Mouse (Mus musculus): ENCODE data around the gene Btg1. TPM values are rescaled to one million over a fixed set of nuclear protein-coding genes. Genes with fewer than 3 reads are reported as not detected.

Gene Btg1
- polyA plus RNA-seq, 1 experiment from 2014 or later = 75.6 TPM

DNA sequence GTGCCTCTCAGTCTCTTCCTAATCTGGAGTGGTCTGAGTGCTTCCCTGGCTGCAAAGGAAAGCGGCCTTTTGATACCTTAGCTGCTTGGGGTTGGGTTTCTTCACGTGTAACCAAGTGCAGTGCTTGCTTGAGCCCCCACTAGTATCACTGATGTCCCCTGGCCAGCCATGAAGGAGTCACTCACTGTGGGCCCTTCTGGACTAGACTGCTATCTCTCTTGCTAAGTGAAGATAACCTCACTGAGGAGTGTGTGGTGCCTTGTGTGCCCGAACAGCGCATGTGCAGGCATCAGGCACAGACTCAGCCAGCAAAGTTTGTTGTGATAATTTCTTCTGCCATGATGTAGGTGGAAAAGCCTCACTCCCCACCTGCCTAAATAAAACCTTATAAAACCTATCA lies 8.9 kb downstream of the Btg1 start:
- no peak for ATAC-seq (ENCODE audit: insufficient number of reproducible peaks, low FRiP score, low TSS enrichment, low read depth)
- Histone ChIP-seq H3K4me2 (no peak overlapping the region), H3K4me3 (no peak overlapping the region), H3K9ac (no peak overlapping the region), H3K9me3 (no peaks in the 10 kb centered on the region), H3K27me3 (no peaks in the 10 kb centered on the region), H3K36me3 (peaks cover 25% of the 10 kb centered on the region), H3K4me1 (peaks cover 25% of the 10 kb centered on the region), H3K27ac (no peak overlapping the region)
- 83% methylated on average over 4 of the region's 4 CpGs for WGBS

DNA sequence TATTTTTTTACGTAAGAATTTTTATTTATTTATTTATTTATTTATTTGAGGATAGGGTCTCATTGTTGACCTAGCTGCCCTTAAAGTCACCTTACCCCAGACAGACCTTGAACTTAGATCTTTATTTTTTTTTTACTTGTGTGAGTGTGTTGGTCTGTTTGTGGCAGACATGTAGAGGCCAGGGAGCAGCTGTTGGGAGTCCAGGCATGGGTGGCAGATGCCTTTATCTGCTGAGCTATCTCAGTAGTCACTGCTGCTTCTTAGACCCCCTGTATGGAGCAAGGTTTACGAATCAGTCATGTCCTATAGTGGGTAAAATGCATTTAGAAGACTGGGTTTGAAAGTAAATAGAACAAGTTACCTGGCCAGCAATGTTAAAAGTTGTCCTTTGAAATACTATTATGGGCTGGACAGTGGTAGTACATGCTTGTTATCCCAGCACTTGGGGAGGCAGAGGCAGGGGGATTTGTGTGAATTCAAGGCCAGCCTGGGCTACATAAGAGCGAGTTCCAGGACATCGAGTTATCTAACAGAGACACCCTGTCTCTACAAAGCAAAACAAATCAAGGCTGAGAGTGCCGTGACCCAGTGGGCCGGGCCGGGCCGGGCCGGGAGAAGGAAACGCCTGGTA lies 9.4 kb downstream of the Btg1 start:
- no peaks in the 10 kb centered on the region for H3K27me3 ChIP-seq
- H3K27ac ChIP-seq = no peak overlapping the region
- no peak overlapping the region for H3K4me3 ChIP-seq
- no peaks in the 10 kb centered on the region for H3K9me3 ChIP-seq
- 90% methylated on average over 10 of the region's 10 CpGs for WGBS
- no peak for ATAC-seq (ENCODE audit: insufficient number of reproducible peaks, low FRiP score, low TSS enrichment, low read depth)
- H3K4me2 ChIP-seq = no peak overlapping the region
- H3K4me1 ChIP-seq = peaks cover 22% of the 10 kb centered on the region
- no peak overlapping the region for H3K9ac ChIP-seq
- peaks cover 25% of the 10 kb centered on the region for H3K36me3 ChIP-seq

DNA sequence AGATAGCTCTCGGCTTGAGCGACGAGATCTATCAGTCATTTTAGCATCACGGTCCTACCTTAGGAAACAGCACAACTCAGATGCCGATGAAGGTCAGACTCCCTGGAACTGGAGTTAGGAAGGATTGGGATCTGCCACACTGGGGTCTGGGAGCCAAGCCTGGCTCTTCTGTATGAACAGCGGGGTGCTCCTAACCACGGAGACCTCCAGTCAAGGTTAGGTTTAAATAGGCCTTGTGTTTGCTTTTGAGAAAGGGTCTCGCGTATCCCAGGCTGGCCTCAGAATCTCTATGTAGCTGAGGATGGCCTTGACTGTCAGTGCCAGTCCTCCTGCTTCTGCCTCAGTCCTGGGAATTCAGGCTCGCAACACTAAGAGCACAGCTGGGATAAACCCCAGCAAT lies 10.5 kb downstream of the Btg1 start:
- no peak overlapping the region for H3K4me3 ChIP-seq
- peaks cover 12% of the 10 kb centered on the region for H3K4me1 ChIP-seq
- peaks cover 20% of the 10 kb centered on the region for H3K36me3 ChIP-seq
- no peak overlapping the region for H3K9ac ChIP-seq
- WGBS = 91% methylated on average over 10 of the region's 10 CpGs
- no peak overlapping the region for H3K4me2 ChIP-seq
- H3K9me3 ChIP-seq = no peaks in the 10 kb centered on the region
- no peaks in the 10 kb centered on the region for H3K27me3 ChIP-seq
- ATAC-seq (ENCODE audit: insufficient number of reproducible peaks, low FRiP score, low TSS enrichment, low read depth) = no peak
- no peak overlapping the region for H3K27ac ChIP-seq

DNA sequence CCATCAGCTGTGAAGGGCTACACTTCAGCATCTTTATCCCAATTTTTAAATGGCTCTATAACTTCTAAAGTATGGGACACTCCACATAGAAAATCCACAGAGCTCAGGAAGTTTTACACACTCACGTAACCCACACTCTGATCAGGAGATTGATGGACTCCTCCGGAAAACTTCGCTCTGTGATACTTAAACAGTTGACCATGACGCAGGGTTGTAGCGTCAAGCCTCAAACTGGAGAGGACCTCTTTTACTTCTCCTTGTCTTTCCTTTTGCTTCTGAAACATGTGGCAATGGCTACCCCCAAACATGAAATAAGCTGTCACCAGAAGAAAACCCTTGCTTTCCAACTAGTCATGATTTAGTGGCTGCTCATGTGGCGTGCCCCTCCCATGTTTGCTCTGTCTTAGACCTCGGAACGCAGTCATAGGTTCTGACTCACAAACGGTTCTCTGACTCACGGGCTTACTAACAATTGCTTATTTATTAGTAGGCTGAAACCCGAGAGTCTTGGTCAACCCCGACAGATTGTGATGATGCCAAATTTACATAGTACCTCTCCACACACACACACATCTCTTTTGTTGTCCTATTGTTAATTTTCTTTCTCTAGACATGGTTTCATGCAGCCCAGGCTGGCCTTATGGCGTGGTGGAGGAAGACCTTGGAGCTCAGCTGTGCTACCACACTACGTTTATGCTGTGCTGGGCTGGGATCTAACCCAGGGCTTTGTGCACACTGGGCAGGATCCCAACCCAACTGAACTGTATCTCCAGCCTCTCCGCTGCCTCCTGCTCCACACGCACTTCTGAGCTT lies 11.5 kb downstream of the Btg1 start:
- H3K4me2 ChIP-seq = no peak overlapping the region
- ATAC-seq (ENCODE audit: insufficient number of reproducible peaks, low FRiP score, low TSS enrichment, low read depth) = no peak
- H3K4me3 ChIP-seq = no peak overlapping the region
- no peaks in the 10 kb centered on the region for H3K27me3 ChIP-seq
- no peak overlapping the region for H3K27ac ChIP-seq
- 81% methylated on average over 16 of the region's 16 CpGs for WGBS
- no peaks in the 10 kb centered on the region for H3K9me3 ChIP-seq
- peaks cover 8% of the 10 kb centered on the region for H3K4me1 ChIP-seq
- peaks cover 18% of the 10 kb centered on the region for H3K36me3 ChIP-seq
- no peak overlapping the region for H3K9ac ChIP-seq

DNA sequence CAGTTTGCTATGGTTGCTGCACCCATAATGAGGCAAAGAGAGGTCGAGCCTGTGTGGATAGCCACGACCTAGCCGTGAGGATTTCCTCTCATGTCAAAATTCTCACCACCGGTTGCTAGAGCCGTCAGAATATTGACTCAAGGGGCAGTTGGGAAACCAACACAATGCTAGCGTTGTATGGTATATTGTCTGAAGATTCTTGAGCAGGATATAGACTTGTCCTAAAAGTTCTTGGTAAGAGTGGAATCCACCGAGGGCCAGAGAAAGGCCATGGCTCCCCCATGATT lies 12.1 kb downstream of the Btg1 start:
- Histone ChIP-seq H3K36me3 (peaks cover 12% of the 10 kb centered on the region), H3K4me3 (no peak overlapping the region), H3K4me1 (peaks cover 6% of the 10 kb centered on the region; the same call in 1 of the 2 replicates), H3K4me2 (no peak overlapping the region), H3K27me3 (no peaks in the 10 kb centered on the region), H3K9ac (no peak overlapping the region), H3K27ac (no peak overlapping the region), H3K9me3 (no peaks in the 10 kb centered on the region)
- no peak for ATAC-seq (ENCODE audit: insufficient number of reproducible peaks, low FRiP score, low TSS enrichment, low read depth)
- 87% methylated on average over 7 of the region's 7 CpGs for WGBS

DNA sequence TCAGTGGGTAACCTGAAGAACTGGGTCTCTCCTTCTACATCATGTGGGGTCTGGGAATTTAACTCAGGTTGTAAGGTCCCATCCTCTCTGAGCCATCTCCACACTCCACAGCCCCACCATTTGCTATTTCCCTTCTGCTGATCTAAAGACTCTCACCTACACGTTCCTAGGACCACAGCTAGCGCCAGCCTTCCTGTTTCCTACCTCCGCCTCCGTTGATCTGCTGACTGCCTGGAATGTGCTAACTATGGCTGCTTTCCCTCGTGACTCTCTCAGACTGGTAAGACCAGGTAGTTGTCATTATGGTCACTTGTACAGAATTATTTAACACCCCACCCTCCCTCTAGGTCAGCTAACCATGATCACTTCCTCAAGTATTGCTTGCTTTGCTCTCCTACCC lies 13.3 kb downstream of the Btg1 start:
- Histone ChIP-seq H3K9me3 (no peaks in the 10 kb centered on the region), H3K27ac (no peak overlapping the region), H3K4me2 (no peak overlapping the region), H3K4me3 (no peak overlapping the region), H3K36me3 (0 out of 2 replicates have a peak, but pooled peaks cover 7% of the 10 kb centered on the region), H3K27me3 (no peaks in the 10 kb centered on the region), H3K9ac (no peak overlapping the region), H3K4me1 (0 out of 2 replicates have a peak, but pooled peaks cover 6% of the 10 kb centered on the region)
- no peak for ATAC-seq (ENCODE audit: insufficient number of reproducible peaks, low FRiP score, low TSS enrichment, low read depth)
- WGBS = 70% methylated on average over 5 of the region's 5 CpGs

DNA sequence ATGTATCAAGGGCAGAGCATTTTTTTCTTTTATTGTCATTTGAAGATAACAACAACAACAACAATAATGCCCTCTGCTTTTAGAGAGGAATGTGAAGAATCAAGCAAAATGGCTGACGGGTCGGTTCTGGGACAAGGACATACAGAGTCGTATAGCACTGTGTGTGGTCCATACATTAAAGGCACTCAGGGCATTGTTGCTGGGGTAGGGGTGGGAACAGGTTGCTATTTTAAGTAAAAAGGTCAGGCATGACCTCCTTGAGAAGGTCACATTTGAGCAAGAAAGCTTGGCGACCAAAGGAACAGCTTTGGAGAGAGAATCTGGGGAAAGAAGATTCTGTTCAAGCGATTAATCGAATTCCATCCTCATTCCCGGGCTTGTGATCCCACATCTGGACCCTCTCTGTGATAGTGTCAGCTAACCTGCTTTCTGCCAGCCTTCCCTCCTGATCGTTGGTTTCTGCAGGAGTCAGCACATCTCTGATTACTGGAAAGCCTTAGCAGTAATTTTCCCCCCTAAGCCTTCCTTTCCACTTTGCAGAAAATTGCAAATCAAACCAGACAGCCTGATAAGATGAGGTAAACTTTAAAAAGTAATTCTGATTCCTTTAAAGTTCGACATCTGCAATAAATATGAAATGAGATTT lies 14.4 kb downstream of the Btg1 start:
- Histone ChIP-seq H3K27ac (no peak overlapping the region), H3K4me2 (no peak overlapping the region), H3K27me3 (no peaks in the 10 kb centered on the region), H3K4me1 (0 out of 2 replicates have a peak, but pooled peaks cover 6% of the 10 kb centered on the region), H3K9me3 (no peaks in the 10 kb centered on the region), H3K36me3 (0 out of 2 replicates have a peak, but pooled peaks cover 7% of the 10 kb centered on the region), H3K4me3 (no peak overlapping the region), H3K9ac (no peak overlapping the region)
- 54% methylated on average over 9 of the region's 9 CpGs for WGBS
- ATAC-seq (ENCODE audit: insufficient number of reproducible peaks, low FRiP score, low TSS enrichment, low read depth) = no peak

DNA sequence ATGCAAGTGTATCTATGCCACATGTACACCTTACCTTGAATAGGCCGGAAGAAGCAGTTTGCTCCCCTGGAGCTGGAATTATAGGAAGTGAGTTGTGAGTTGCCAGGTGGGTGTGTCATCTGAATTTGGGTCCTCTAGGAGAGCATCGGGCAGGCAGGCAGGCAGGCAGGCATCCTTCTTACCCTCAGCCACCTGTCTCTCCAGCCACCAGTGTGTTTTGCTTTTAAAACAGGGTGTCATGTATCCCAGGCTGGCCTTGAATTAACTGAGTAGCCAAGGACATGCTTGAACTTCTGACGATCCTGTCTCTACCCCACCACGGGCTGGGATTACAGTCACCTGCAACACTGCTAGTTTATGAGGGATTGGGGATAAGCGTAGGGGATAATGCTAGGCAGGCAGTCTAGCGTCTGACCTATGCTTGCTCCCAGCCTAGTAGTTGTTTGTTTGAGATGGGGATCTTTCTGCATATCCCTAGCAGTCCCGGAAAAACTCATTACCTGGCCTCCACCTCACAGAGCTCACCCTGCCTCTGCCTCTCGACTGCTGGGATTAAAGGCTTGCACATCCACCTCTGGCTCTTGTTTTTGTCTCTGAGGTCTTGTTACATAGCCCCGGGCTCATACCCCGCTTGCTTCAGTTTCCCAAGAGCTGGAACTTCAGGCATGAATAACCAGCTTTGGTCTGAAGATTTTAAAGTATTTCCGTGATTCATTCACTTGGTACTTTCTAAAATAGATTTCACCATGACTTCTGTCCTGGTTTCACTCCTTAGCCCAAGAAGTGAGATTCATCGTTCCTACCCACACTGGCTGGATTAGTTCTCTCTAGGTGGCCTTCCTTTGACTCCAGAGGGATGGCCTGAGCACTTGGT lies 15.7 kb downstream of the Btg1 start:
- 0 out of 2 replicates have a peak, but pooled peaks cover 6% of the 10 kb centered on the region for H3K4me1 ChIP-seq
- no peaks in the 10 kb centered on the region for H3K9me3 ChIP-seq
- no peak overlapping the region for H3K9ac ChIP-seq
- no peak for ATAC-seq (ENCODE audit: insufficient number of reproducible peaks, low FRiP score, low TSS enrichment, low read depth)
- WGBS = 65% methylated on average over 12 of the region's 12 CpGs
- H3K27ac ChIP-seq = no peak overlapping the region
- H3K36me3 ChIP-seq = 0 out of 2 replicates have a peak, but pooled peaks cover 3% of the 10 kb centered on the region
- no peak overlapping the region for H3K4me2 ChIP-seq
- H3K4me3 ChIP-seq = no peak overlapping the region
- H3K27me3 ChIP-seq = no peaks in the 10 kb centered on the region

DNA sequence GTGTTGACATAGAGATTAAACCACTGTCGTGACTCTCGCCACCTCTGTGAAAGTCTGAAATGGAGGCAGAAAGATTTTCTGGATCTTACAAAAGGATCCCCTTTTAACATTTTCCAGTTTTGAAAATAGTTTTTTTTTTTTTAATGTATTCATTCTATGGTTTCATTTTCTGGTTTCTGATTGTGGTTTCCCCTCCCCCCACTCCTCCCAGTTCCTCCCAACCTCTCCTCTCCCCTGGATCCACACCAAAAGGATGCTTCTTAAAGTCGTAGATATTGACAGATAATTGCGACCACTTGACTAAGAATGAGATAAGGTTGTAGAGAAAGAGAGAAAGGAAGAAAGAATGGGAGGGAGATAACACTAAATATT lies 16.3 kb downstream of the Btg1 start:
- ATAC-seq (ENCODE audit: insufficient number of reproducible peaks, low FRiP score, low TSS enrichment, low read depth) = no peak
- 0 out of 2 replicates have a peak, but pooled peaks cover 6% of the 10 kb centered on the region for H3K4me1 ChIP-seq
- WGBS = 81% methylated on average over 4 of the region's 4 CpGs
- H3K36me3 ChIP-seq = 0 out of 2 replicates have a peak, but pooled peaks cover under 1% of the 10 kb centered on the region
- H3K27ac ChIP-seq = no peak overlapping the region
- no peaks in the 10 kb centered on the region for H3K27me3 ChIP-seq
- H3K9ac ChIP-seq = no peak overlapping the region
- H3K4me2 ChIP-seq = no peak overlapping the region
- no peak overlapping the region for H3K4me3 ChIP-seq
- no peaks in the 10 kb centered on the region for H3K9me3 ChIP-seq

DNA sequence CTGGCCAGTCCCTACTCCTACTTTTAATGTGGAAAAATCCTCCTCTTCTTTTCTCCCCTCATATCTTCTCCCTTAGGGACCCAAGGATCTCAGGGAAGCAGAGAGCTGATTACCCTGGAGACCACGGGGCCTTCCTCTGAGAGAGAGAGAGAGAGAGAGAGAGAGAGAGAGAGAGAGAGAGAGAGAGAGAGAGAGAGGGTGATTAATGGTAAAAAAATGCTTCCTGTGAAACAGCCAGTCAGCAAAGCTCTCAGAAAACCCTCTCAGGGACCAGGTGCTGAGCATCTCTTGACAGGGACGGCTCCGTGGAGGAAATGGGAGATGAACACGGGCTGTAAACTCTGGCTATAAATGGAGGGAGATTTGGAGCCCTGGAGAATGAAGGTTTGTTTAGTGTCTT lies 18.7 kb downstream of the Btg1 start:
- no peak for ATAC-seq (ENCODE audit: insufficient number of reproducible peaks, low FRiP score, low TSS enrichment, low read depth)
- Histone ChIP-seq H3K4me3 (no peak overlapping the region), H3K9ac (no peak overlapping the region), H3K9me3 (no peaks in the 10 kb centered on the region), H3K4me2 (no peak overlapping the region), H3K36me3 (no peaks in the 10 kb centered on the region), H3K4me1 (0 out of 2 replicates have a peak, but pooled peaks cover 2% of the 10 kb centered on the region), H3K27ac (no peak overlapping the region), H3K27me3 (no peaks in the 10 kb centered on the region)
- 14% methylated on average over 4 of the region's 4 CpGs for WGBS

DNA sequence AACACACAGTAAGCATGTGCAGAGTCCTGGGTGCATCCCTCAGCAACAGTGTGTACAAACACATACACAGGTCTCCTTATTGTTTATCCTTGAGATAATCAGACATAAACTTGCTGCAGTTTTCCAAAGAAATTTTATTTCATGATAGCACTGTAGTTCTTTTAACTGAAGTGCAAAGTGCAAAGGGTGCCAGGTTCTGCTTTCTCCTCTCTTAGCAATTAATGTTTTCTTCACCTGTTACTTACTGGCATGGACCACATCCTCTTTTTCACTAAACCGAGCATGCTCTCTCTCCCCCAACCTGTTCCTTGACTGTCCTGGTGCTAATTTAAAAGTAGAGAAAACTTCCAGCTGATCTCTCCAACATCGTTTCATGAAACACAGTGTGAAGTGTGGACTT lies 21.7 kb downstream of the Btg1 start:
- Histone ChIP-seq H3K36me3 (no peaks in the 10 kb centered on the region), H3K9ac (no peak overlapping the region), H3K4me1 (no peaks in the 10 kb centered on the region), H3K4me2 (no peak overlapping the region), H3K9me3 (no peaks in the 10 kb centered on the region), H3K27ac (no peak overlapping the region), H3K27me3 (no peaks in the 10 kb centered on the region), H3K4me3 (no peak overlapping the region)
- WGBS = 81% methylated on average over 2 of the region's 2 CpGs
- no peak for ATAC-seq (ENCODE audit: insufficient number of reproducible peaks, low FRiP score, low TSS enrichment, low read depth)

All from limb, embryonic 15.5 days (tissue).